Mouse (Mus musculus): ENCODE measurements at regions not wholly inside any gene's neighbourhood (a gene's known extent, or its start where the extent isn't known, plus 50 kb on each side); places are given as distances from the start of the nearest gene placed in this dataset.
A peak's percentile ranks its signal among the peaks of the same experiment; 100 is the strongest.

DNA sequence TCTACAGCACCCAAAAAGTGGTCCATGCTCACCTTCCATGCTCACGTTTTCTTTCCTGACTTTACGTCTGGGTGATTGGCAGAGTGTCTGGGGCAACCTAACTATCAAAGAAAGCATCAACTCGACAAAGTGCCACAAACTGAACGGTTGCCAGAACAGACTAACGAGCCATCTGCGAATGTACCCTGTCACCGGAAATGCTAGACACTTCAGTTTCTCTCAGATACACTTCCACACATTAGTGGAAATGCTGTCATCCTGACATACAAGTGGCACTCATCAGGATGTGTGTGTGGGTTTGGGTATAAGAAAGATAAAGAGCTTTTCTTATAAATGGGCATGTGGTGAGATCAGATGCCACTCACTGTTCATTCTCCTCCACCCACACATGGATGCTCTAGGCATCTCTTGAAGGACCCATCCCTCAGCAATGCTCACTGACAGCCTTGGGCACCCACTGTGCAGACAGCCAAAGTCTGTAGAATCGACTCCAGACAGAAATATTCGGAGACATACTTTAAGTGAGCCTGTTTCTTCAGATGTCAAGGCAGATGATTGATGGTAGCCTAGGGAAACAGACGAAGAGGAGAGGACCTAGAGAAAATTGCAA is 244.8 kb downstream of the Efnb2 start:
- ATAC-seq (replicated peaks; ENCODE audit: poor library complexity, severe bottlenecking) = no peak

DNA sequence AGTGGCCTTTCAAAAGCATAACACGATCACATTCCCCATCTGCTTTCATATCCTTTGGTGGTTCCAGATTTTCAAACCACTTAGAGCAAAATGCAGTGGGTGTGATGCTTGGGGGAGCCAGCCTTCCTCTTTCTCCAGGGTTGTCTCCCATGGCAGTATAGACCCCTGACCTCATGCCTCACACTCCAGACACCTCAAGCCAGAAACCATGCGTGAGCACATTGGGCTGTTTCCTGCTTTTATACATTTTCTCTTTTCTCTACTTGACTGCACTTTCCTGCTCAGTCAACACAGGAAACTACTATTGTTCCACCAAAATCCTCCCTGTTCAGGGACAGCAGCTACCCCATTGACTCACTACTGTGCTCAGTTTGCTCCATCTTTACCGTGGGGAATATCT is 253.7 kb downstream of the Efnb2 start:
- no peak for ATAC-seq (replicated peaks; ENCODE audit: poor library complexity, severe bottlenecking)

DNA sequence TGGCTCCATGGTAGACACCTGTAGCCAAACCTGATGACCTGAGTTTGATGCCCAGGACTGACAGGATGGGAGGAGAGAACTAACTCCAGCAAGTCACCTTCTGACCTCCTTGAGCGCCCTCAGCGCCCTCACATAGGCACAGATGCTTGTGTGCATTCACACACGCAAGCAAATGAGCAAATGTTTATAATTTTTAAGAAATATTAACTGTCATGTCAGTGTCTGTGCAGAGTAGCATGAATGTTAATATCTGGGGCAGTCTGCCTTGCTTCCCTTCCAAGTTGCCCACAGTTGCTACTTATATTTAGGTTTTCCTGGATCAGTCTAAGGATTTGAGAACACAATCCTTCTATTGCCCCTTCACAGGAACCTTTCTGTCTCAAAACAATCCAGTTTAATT is 257.6 kb downstream of the Efnb2 start:
- no peak for ATAC-seq (replicated peaks; ENCODE audit: poor library complexity, severe bottlenecking)

DNA sequence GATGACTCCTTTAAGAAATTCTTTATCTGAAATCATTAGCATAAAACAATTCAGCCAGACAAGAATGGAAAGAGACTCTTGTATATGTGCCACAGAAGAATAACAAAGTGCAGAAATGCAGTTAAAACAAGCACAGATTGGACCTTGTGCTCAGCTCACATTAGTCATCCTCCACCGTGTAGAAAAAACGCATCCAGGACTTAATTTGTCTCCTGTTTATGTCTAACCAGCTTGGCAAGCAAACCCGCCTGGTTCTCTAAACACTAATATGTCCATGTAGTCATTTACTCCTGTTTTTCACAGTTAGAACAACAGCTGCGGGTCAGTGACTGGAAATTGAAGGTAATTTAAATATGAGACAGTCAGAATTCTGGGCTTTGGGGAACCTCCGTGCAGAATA is 268.7 kb downstream of the Efnb2 start:
- ATAC-seq (replicated peaks; ENCODE audit: poor library complexity, severe bottlenecking) = no peak

DNA sequence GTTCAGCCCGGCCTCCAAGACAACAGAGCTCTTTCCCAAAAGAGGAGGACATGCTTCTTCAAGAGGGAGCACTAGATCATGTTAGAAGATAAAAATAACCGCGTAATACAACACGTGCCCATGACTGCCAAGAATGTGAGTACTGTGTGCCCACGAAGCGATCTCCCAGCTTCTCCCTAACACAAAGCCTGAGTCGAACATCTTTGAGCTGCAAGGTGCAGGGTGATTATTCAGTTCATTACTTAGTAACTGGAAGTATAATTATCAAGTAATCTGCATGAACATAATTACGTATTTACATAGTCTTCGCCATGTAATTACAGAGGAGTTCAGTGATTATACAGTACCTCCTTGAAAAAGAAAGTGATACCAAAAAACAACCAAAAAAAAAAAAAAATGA is 269.7 kb downstream of the Efnb2 start:
- no peak for ATAC-seq (replicated peaks; ENCODE audit: poor library complexity, severe bottlenecking)

DNA sequence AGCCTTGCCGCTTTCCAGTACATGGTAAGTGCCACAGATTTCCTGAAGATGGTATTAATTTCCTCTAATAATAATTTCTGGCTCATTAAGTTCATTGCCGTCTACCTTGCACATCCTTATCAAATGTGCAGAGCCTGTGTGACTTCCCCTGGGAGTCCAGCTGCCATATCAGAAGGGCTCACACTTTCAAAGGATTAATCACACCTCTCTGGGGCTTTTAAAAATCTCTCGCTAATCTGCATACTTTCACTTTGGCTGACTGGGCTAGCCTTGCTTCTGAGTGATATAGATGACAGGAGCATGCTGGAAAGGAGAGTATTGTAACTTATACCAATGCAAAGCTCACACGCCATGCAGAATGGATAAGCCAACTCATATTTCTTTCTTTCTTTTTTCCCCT is 282.8 kb downstream of the Efnb2 start:
- ATAC-seq (replicated peaks; ENCODE audit: poor library complexity, severe bottlenecking) = no peak

DNA sequence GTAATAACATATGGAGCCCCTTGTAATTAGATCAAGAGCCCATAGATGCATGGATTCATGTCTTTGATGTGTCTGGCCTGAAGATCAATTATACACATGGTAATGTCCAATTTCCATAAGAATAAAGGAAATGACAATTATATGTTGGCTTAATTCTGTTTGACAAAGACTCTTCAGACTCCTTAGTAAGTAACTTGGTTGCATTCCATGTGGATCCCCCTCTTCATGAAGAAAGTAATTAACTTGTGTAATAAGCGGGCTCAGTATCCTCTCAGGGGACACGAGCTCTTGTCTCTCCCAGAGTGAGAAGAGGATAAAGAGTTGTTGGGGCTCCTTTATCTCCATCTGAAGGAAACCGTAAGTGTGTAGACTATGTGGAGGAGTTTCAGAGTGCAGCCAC is 284.3 kb downstream of the Efnb2 start:
- no peak for ATAC-seq (replicated peaks; ENCODE audit: poor library complexity, severe bottlenecking)

DNA sequence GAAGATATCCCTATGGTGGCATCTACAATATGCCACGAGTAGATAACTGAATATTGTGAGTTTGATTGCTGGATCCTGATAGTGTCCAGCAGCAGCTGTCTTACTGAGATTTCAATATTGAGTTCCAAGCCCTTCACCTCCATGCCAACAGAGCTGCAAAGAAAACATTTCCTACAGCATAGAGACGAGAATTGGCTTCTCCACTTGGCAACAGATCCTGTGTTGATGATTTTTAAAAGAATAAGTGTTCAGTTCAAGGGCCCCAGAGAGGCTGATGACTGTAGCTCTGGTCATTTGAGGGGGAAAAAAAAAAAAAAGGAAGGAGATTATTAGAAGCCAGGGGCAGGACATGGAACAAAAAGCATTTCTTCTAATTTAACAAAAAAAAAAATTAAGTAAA is 284.7 kb downstream of the Efnb2 start:
- ATAC-seq (replicated peaks; ENCODE audit: poor library complexity, severe bottlenecking) = no peak

DNA sequence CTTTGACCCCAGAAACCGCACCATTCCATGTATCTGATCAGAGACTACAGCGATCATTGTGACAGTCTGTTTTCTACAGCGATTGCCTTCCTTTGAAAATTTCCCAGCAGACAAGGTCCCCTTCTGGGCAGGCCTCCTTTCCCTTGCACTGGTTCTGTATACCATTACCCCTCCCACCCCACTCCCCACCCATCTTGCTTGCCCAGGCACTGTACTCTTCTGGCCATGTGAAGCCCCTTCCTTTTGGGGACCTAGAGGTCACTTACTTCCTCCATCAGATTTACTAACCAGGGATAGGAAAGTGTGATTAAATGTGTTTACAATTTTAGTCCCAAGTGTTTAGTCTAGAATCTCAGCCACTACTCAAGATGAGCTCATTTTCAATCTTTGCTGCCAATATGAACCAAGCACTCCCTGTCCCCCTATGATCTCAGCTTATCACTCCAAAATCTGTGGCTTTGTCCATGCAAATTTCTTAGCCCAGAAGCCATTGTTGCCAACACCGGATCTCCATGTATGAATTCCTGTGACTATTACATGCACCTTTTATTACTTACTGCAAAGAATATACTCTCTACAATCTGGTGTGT is 293.7 kb downstream of the Efnb2 start:
- no peak for ATAC-seq (replicated peaks; ENCODE audit: poor library complexity, severe bottlenecking)

DNA sequence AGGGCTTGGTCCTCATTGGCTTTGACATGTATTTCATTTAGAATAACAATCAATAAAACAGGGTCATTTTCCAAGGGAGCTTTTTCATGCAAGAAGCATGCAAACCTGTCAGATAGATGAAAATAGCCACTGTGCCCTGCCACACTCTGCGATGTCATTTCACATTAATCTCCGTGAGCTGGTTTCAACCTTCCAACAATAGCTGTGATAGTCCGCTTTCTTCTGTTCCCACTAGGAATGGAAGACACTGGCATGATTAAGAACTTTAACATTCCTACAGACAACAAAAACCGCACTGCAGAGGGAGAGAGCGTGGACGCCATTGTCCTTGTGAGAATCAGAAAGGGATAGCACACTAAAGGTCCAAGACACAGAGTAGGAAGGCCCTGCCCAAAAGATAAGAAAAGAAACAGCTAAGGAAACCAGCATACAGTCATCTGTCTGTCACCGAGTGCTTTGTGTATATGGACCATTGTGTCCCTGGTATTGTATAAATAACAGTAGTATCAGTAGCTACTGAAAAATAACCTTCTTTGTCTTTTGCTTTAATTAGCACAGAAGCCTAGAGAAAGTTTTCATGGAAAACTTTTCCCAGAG is 299.0 kb downstream of the Efnb2 start:
- no peak for ATAC-seq (replicated peaks; ENCODE audit: poor library complexity, severe bottlenecking)

DNA sequence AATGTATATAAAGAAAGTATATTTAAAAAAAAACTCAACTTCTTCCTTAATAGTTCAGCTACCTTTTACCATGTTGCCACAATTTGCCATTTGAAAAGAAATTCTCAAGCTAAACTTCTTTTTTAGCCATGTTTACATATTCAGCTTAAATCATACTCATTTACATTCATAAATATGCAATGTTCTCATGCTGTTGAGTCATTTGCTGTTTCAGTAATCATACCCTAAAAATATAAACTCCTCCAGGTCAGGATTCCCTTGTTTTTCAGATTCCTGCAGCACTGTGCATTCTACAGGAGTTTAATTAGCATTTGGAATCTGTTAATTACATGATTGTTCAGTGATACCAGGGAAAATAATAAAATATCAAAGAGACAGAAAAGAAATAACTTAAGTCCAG is 300.5 kb downstream of the Efnb2 start:
- ATAC-seq (replicated peaks; ENCODE audit: poor library complexity, severe bottlenecking) = no peak

DNA sequence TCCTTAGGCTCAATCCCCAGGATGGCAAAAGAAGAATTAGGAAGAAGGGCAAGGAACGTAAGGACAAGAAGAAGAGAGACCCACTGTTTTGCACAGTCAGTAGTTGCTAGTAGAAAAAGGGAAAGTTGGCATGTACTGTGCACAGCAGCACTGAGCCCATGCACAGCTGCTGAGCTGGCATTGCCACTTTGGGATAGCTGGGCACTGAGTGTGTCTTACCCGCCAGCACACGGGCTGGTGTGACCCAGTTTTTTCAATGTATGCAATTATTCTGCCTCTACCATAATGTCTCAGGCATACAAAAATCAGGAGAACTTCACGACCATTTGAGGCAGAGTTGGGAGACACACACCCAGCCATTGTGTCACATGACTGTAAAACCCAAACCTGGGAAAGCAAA is 306.1 kb downstream of the Efnb2 start:
- no peak for ATAC-seq (replicated peaks; ENCODE audit: poor library complexity, severe bottlenecking)

DNA sequence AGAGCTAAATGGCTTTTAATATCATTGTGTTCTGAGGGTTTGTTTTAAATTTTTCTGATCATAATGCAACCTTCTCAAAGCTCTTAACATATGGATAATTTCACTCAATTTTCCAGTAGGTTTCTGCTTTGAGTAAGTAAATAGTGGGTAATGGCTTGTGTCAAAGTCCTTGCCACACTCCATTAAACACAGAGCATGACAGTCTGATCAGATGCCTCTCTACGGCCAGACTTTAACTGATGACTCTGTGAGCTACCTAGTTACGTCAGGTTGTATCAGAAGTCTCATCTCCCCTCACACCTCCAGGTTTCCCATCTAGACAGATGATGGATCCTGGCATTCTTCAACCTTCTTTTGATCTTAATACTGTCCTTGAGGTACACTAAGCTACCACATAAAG is 316.4 kb downstream of the Efnb2 start:
- ATAC-seq (replicated peaks; ENCODE audit: poor library complexity, severe bottlenecking) = no peak

DNA sequence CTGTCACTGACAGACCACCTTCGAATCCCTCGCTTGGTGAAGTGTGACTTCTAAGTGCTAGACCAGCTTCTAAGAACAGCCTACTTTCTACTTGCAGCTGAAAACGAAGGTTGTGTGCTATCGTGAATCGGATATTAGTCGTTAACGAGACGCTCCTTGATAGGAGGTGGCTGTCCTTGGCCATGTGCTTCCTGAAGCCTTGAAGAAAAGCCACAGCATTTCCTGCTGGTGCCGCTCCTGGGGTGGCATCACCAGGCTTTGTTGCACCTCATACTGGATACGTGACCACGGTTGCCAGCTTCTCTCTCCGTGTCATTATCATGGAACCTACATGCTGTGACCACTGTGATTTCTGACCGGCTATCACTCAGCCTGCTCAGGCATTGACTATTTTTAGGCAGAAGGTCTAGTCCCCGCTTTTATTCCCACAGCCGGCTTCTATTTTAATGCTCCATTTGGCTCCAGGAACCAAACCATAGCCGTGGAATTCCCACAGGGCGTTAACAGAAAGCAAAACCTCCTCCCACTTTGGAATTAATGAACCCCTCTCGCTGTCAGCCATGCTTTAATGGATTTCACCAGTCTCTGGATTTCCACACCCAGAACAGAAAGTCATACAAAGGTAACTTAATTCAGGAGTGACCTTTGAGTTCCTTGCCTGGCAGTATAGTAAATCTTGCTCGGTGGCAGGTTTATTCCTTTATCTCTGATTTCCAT is 325.6 kb downstream of the Efnb2 start:
- peak; percentile 26 for ATAC-seq (replicated peaks; ENCODE audit: poor library complexity, severe bottlenecking)

DNA sequence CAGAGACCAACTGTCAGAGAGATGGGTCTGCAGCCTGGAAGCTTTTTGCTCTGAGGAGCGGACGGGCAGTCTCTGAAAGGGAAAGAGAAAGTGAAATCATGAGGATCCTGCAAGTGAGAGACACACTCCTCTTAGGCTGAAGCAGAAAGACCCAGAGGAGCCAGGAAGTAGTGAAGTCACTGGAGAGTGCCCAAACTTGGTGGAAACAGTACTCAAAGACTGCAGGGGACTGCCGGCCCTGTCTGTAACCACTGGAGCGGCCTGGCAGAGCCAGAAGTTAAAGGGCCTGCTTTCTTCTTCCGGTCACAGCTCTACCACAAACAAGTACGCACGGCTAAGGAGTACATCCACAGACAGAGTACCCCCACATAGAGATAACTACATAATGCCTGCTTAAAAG is 326.5 kb downstream of the Efnb2 start:
- ATAC-seq (replicated peaks; ENCODE audit: poor library complexity, severe bottlenecking) = peak; percentile 86

DNA sequence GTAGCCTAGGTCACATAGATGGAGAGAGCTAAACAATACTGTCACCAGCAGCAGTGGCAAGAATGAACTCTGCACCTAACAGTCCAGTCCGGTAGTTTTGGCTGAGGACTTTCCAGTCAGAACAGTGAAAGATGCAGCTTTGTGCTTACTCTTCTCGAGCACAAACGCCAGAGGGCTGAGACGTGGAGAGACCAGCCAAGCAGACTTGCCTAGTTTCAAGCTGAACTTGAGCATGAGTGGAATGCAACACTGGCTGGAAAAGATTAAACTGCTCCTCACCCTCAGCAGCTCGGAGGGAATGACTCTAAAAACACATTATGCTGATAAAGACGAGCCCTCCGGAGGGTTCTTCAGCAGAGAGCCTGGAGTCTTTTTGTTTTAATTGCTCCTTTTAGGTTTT is 329.8 kb downstream of the Efnb2 start:
- ATAC-seq (replicated peaks; ENCODE audit: poor library complexity, severe bottlenecking) = no peak

DNA sequence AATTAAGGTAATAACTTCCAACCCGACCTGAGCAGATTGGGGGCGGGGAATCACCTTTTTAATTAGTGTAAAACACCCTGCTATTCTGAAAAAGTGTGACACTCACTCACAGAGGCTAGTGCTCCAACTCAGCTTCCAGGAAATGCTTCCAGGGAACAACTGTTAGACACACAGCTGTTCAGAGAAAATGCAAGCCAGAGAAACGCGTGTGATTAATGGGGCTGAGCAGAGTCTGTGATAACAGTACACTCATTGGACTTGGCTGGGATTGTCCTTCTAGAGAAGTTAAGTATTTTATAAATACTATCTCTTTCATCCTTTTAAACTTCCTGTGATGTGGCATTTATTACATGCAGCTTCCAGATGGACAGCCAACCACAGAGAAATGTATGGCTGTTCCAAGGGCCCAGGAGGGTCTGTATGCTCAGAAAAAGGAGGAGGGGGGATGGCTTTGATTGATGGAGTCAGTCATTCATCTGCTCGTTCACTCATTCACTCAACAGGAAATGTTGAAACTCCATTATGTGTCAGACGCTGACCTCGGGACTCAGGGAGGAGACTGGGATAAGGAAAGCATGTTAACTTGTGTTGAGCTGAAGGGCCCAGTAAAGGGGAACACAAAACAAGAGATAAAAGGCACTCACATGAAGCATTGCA is 332.9 kb downstream of the Efnb2 start:
- no peak for ATAC-seq (replicated peaks; ENCODE audit: poor library complexity, severe bottlenecking)

DNA sequence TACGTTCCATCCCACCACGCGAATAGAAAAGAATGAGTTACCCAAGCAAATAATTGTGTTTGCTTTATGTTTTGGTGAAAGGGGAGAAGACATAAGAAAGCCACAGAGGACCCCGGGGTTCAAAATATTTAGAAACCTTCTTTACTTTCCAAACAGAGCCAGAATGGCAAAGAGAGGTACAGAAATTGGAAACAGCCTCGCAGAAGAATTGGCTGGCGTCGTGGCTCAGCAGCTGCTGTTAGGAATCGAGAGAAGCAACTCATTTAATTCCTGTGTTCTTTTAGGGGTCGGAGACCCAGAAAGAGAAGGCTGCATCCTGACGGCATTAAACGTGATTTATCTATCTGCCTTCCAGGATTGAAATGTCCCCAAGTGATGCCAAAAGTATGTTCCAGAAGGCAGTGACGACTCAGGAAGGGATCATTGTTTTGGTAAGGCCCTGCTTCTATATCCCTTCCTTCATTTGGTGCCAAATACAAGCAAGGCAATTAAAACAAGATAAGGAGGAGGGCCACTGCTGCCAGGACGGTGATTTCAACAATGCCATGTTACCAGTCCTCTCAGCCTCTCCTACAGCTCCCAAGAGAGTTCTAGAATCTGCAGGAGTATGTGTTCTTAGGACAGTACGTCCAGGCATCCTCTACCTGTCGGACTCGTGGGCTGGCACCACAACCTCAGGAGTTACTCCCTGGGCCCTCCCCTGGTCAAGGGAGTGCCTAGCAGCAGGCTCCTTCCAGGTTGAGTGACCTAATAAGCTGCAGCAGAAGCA is 334.8 kb downstream of the Efnb2 start:
- no peak for ATAC-seq (replicated peaks; ENCODE audit: poor library complexity, severe bottlenecking)

DNA sequence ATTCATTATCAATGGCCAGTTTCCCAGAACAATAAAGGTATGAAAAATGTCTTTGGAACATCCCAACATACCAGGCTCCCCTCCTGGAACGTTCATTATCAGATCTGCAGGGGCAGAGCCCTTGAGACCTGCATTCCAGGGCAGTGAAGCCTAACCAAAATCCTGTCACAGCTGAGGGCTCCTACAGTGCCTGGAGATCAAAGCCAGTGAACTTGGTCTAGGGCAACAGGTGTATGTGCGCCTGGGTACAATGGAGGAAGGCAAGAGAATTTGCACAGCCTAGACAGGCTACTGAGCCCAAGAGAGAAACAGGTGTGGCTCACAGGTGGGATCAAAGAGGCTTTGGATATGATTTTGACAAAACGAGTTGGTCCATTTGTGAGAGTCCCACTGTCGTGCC is 335.6 kb downstream of the Efnb2 start:
- ATAC-seq (replicated peaks; ENCODE audit: poor library complexity, severe bottlenecking) = no peak

DNA sequence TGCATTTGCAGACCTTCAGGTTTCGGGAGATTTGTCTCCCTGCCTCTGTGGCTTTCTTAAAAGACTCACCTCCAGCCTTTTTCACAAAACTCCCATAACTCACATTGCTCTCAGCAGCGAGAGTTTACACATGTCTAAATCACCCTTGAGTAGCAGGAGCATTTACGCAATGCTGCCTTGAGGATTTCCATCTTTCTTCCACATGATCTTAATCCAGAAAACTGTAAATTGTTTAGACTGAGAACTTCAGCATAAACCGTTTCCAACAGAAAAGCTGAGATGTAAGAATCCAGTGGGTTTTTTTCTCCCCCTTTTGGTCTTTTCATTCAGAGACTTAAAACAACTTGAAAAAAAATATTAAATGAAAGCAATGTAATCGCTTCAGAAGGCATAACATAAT is 336.5 kb downstream of the Efnb2 start:
- no peak for ATAC-seq (replicated peaks; ENCODE audit: poor library complexity, severe bottlenecking)

DNA sequence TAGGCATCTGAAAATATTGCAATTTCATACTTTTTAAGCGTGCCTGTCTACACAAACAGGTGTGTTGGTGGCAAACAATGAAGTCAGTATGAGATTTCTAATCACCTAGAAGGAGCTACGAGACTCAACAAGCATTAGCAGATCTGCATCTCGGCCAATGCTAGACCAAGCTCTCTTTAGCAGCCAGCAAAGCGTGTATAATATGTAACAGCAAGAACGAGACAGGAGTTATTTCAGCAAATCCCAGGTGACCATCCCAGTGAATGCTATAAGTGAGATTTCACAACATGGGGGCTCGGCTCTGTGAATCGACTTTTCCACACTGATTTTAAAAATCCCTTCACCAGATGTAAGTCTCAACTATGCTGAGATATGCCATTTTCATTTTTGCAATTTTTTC is 352.8 kb downstream of the Efnb2 start:
- ATAC-seq (replicated peaks; ENCODE audit: poor library complexity, severe bottlenecking) = no peak
